Mouse (Mus musculus): ENCODE results near the gene Ubr4. TPM values are rescaled to one million over a fixed set of nuclear protein-coding genes. Genes with fewer than 3 reads are reported as not detected.

Gene Ubr4
- 51.8 and 54.8 TPM in 2 replicates for polyA plus RNA-seq (2016; fragmentation: Nextera tagmentation; extraction: Ambion mirVana)

GRCm38 (mm10) chr4:139351931-139352711 lies at the start of gene Ubr4, which contains the start of the genes Mrto4 and Emc1:
Gene Ubr4 (plus strand): TSS chr4:139352609.
Gene Mrto4 (minus strand): TSS chr4:139352576.
Gene Emc1 (plus strand): TSS chr4:139352587.
- H3K27ac ChIP-seq (replicated peaks): peak within 1 kb of the TSS; percentile 99
- H3K27me3 ChIP-seq (ENCODE audit: low read depth, poor library complexity, severe bottlenecking): no peaks in the 10 kb centered on the region
- WGBS: under 1% methylated on average over 64 of the region's 64 CpGs
- H3K36me3 ChIP-seq: peaks cover 63% of the 10 kb centered on the region
- H3K9me3 ChIP-seq (replicated peaks): no peaks in the 10 kb centered on the region
- peak; percentile 86 for DNase-seq (ENCODE audit: low spot score)
- H3K4me1 ChIP-seq: peaks cover 33% of the 10 kb centered on the region
- H3K4me3 ChIP-seq: peak within 1 kb of the TSS; percentile 78

- WGBS: 90% methylated on average over 3 of the region's 3 CpGs
- H3K36me3 ChIP-seq: peaks cover 17% of the 10 kb centered on the region
These were observed 46.9 kb upstream of the Ubr4 start for GRCm38 (mm10) chr4:139305521-139305920.

GRCm38 (mm10) chr4:139307916-139308315 lies 44.5 kb upstream of the Ubr4 start:
- DNase-seq (ENCODE audit: low spot score): no peak
- Histone ChIP-seq H3K4me3 (no peak overlapping the region), H3K27ac (replicated peaks) (no peak overlapping the region), H3K9me3 (replicated peaks) (no peaks in the 10 kb centered on the region), H3K4me1 (peaks cover 32% of the 10 kb centered on the region), H3K36me3 (0 out of 2 replicates have a peak, but pooled peaks cover 3% of the 10 kb centered on the region), H3K27me3 (ENCODE audit: low read depth, poor library complexity, severe bottlenecking) (peaks cover 30% of the 10 kb centered on the region)
- WGBS: 79% methylated on average over 5 of the region's 5 CpGs

More at GRCm38 (mm10) chr4:139305521-139305920, 46.9 kb upstream of the Ubr4 start:
- peaks cover 14% of the 10 kb centered on the region for H3K4me1 ChIP-seq
- DNase-seq (ENCODE audit: low spot score): no peak
- H3K27me3 ChIP-seq (ENCODE audit: low read depth, poor library complexity, severe bottlenecking): peaks cover 17% of the 10 kb centered on the region
- H3K4me3 ChIP-seq: no peak overlapping the region
- H3K9me3 ChIP-seq (replicated peaks): no peaks in the 10 kb centered on the region
- no peak overlapping the region for H3K27ac ChIP-seq (replicated peaks)

DNA sequence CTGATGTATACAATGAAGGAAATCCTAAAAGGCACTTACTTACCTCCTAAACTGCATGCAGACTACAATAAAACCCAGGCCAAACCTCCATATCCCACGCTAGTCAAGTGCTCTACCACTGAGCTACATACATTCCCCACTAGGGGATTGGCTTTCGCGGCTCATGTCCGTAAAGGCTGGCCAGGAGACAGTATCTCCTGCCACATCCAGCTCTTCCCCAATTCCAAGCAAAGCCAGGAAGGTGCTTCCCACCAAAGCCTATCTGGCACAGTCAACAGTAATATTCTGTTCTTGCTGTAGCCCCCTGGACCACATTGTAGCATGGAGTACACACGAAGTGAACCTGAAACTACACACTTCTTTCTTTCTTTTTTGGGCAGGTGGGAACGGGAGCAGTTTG lies 42.8 kb upstream of the Ubr4 start:
- peaks cover 13% of the 10 kb centered on the region for H3K36me3 ChIP-seq
- H3K27me3 ChIP-seq (ENCODE audit: low read depth, poor library complexity, severe bottlenecking): peaks cover 30% of the 10 kb centered on the region
- peak overlapping the region; percentile 96 for H3K4me3 ChIP-seq
- no peaks in the 10 kb centered on the region for H3K9me3 ChIP-seq (replicated peaks)
- H3K27ac ChIP-seq (replicated peaks): no peak overlapping the region
- no peak for DNase-seq (ENCODE audit: low spot score)
- peaks cover 32% of the 10 kb centered on the region for H3K4me1 ChIP-seq
- 20% methylated on average over 6 of the region's 6 CpGs for WGBS

- Histone ChIP-seq H3K27me3 (ENCODE audit: low read depth, poor library complexity, severe bottlenecking) (peaks cover 30% of the 10 kb centered on the region), H3K4me3 (peak within 1 kb of the TSS; percentile 96), H3K36me3 (peaks cover 17% of the 10 kb centered on the region), H3K27ac (replicated peaks) (peak within 1 kb of the TSS; percentile 93), H3K9me3 (replicated peaks) (no peaks in the 10 kb centered on the region), H3K4me1 (peaks cover 32% of the 10 kb centered on the region)
- peak; percentile 97 for DNase-seq (ENCODE audit: low spot score)
- WGBS: under 1% methylated on average over 63 of the region's 63 CpGs
These were observed 42.1 kb upstream of the Ubr4 start, which contains the start of the genes Pqlc2 and Akr7a5 for GRCm38 (mm10) chr4:139310171-139310898. Gene Pqlc2 (minus strand): TSS chr4:139310708. Gene Akr7a5 (plus strand): TSS chr4:139310744.

DNA sequence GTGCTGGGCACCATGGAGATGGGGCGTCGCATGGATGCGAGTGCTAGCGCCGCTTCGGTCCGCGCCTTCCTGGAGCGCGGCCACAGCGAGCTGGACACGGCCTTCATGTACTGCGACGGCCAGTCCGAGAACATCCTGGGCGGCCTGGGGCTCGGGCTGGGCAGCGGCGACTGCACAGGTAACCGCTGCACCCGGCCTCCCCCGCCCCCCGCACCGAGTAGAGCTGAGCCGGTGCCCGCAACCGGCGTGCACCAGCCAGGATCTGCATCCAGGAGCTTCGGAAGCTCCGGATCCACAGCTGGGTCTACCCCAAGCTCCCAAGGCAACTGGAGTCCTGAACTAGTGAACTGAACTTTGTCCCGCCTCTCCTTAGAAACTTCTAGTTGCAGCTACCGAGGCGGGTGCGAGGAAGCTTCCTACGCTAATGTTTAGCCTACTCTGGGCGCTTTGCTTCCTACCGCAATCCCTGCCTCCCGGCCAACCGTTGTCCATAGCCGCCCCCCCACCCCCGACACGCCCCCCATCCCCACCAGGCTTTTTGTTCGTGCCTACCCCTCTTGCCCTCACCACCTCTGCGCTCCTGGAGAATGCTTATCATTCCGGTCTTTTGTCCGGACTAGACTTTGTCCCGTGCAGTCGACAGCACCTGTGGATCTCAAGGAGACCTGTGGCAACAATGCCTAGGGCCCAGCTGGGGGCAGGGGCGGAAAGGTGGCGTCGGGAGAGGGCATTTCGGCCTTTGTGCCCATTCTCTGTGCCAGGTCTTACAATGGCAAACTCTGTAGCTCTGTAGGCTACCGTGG lies 41.3 kb upstream of the Ubr4 start:
- WGBS: under 1% methylated on average over 53 of the region's 53 CpGs
- DNase-seq (ENCODE audit: low spot score): no peak
- H3K4me1 ChIP-seq: peaks cover 32% of the 10 kb centered on the region
- H3K27me3 ChIP-seq (ENCODE audit: low read depth, poor library complexity, severe bottlenecking): peaks cover 30% of the 10 kb centered on the region
- H3K4me3 ChIP-seq: peak overlapping the region; percentile 96
- no peaks in the 10 kb centered on the region for H3K9me3 ChIP-seq (replicated peaks)
- peak overlapping the region; percentile 93 for H3K27ac ChIP-seq (replicated peaks)
- H3K36me3 ChIP-seq: peaks cover 24% of the 10 kb centered on the region

GRCm38 (mm10) chr4:139311707-139312106 lies 40.7 kb upstream of the Ubr4 start:
- Histone ChIP-seq H3K36me3 (peaks cover 29% of the 10 kb centered on the region), H3K4me1 (peaks cover 32% of the 10 kb centered on the region), H3K9me3 (replicated peaks) (no peaks in the 10 kb centered on the region), H3K27ac (replicated peaks) (peak overlapping the region; percentile 93), H3K27me3 (ENCODE audit: low read depth, poor library complexity, severe bottlenecking) (peaks cover 30% of the 10 kb centered on the region), H3K4me3 (peak overlapping the region; percentile 96)
- WGBS: 22% methylated on average over 14 of the region's 14 CpGs
- DNase-seq (ENCODE audit: low spot score): no peak

- Histone ChIP-seq H3K9me3 (replicated peaks) (no peaks in the 10 kb centered on the region), H3K27me3 (ENCODE audit: low read depth, poor library complexity, severe bottlenecking) (peaks cover 30% of the 10 kb centered on the region), H3K36me3 (peaks cover 38% of the 10 kb centered on the region), H3K27ac (replicated peaks) (no peak overlapping the region), H3K4me3 (no peak overlapping the region), H3K4me1 (peaks cover 32% of the 10 kb centered on the region)
- WGBS: 50% methylated on average over 4 of the region's 4 CpGs
- DNase-seq (ENCODE audit: low spot score): peak; percentile 35
These were observed 39.8 kb upstream of the Ubr4 start for GRCm38 (mm10) chr4:139312632-139313031.

GRCm38 (mm10) chr4:139318449-139318848 lies 34.0 kb upstream of the Ubr4 start:
- Histone ChIP-seq H3K9me3 (replicated peaks) (no peaks in the 10 kb centered on the region), H3K27ac (replicated peaks) (no peak overlapping the region), H3K4me3 (no peak overlapping the region), H3K36me3 (peaks cover 59% of the 10 kb centered on the region), H3K27me3 (ENCODE audit: low read depth, poor library complexity, severe bottlenecking) (no peaks in the 10 kb centered on the region), H3K4me1 (no peaks in the 10 kb centered on the region)
- WGBS: 95% methylated on average over 11 of the region's 11 CpGs
- DNase-seq (ENCODE audit: low spot score): no peak

GRCm38 (mm10) chr4:139319740-139320139 lies 32.7 kb upstream of the Ubr4 start:
- Histone ChIP-seq H3K4me3 (no peak overlapping the region), H3K4me1 (no peaks in the 10 kb centered on the region), H3K9me3 (replicated peaks) (no peaks in the 10 kb centered on the region), H3K27me3 (ENCODE audit: low read depth, poor library complexity, severe bottlenecking) (no peaks in the 10 kb centered on the region), H3K27ac (replicated peaks) (no peak overlapping the region), H3K36me3 (peaks cover 48% of the 10 kb centered on the region)
- 91% methylated on average over 4 of the region's 4 CpGs for WGBS
- DNase-seq (ENCODE audit: low spot score): no peak

GRCm38 (mm10) chr4:139330605-139331004 lies 21.8 kb upstream of the Ubr4 start:
- 0 out of 2 replicates have a peak overlapping the region, but pooled peaks have one; percentile 2 for H3K27ac ChIP-seq (replicated peaks)
- H3K36me3 ChIP-seq: no peaks in the 10 kb centered on the region
- peak; percentile 76 for DNase-seq (ENCODE audit: low spot score)
- H3K9me3 ChIP-seq (replicated peaks): no peaks in the 10 kb centered on the region
- peaks cover 9% of the 10 kb centered on the region for H3K27me3 ChIP-seq (ENCODE audit: low read depth, poor library complexity, severe bottlenecking)
- WGBS: 8% methylated on average over 10 of the region's 10 CpGs
- H3K4me3 ChIP-seq: peak overlapping the region; percentile 38
- peaks cover 5% of the 10 kb centered on the region; the same call in 1 of the 2 replicates for H3K4me1 ChIP-seq
